Mouse (Mus musculus): ENCODE results near the gene Dync1li1. TPM values are rescaled to one million over a fixed set of nuclear protein-coding genes. Genes with fewer than 3 reads are reported as not detected.
"Not testable (repeated sequence)": the region's sequence is repeated elsewhere in the genome, so short reads cannot be mapped to it uniquely, and the experiment has no call there.

The Dync1li1 gene
- polyA plus RNA-seq (2012; rRNA removed): 57.8 and 57.9 TPM in 2 replicates

DNA sequence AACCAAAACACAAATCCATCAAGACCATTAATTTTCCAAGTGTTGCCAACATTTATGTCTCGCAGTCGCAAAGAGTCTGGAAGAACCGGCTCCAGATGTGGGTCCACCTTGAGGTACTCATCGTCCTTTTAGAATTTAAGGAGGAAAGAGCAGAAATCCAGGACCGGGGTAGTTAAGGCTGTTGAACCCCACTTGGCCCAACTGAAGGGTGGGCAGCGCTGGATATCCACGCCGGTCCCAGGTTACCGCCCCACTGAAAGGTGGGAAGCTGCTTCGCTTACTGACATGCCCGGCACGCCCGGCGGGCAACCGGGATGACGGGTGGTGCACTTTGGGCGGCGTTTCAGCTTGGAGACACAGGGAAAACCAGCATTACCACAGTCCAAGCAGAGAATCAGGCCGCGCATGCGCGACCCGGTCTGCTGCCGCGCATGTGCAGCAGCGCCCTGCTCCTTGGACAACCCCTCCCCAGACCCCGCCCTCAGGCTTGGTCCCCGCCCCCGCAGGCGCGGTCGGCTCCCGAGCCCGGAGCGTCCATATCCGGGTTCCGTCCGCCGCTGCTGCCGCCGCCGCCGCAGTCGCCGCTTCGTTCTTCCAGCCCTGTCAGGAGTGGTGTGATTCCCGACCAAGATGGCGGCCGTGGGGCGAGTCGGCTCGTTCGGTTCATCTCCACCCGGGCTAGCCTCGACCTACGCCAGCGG, at the start of gene Dync1li1:
Gene Dync1li1, plus strand, starts transcription at position 539 of the 701 bp plus-strand sequence.
- peaks cover 2% of the 10 kb centered on the region; the same call in 1 of the 2 replicates for H3K4me1 ChIP-seq (ENCODE audit: control insufficient read depth, insufficient read depth, low read length)
- peak; percentile 97 for TF ChIP-seq POLR2A (IDR thresholded peaks at IDR 0.05; ENCODE audit: extremely low read depth, insufficient read depth, low read length)
- no peak for TF ChIP-seq CTCF (IDR thresholded peaks at IDR 0.05; ENCODE audit: extremely low read depth, insufficient read depth, low read length)
- H3K4me3 ChIP-seq (ENCODE audit: insufficient read depth, low read length): peak within 1 kb of the TSS; percentile 79
- peak within 1 kb of the TSS; percentile 98 for H3K27ac ChIP-seq (ENCODE audit: insufficient read depth, low read length)

- no peak for TF ChIP-seq CTCF (IDR thresholded peaks at IDR 0.05; ENCODE audit: extremely low read depth, insufficient read depth, low read length)
- H3K27ac ChIP-seq (ENCODE audit: insufficient read depth, low read length): peak overlapping the region; percentile 30; the same call in 1 of the 2 replicates
- H3K4me3 ChIP-seq (ENCODE audit: insufficient read depth, low read length): peak overlapping the region; percentile 62
- H3K4me1 ChIP-seq (ENCODE audit: control insufficient read depth, insufficient read depth, low read length): peaks cover 2% of the 10 kb centered on the region
Observed at GRCm38 (mm10) chr9:114639186-114639748, 49.3 kb upstream of the Dync1li1 start.

GRCm38 (mm10) chr9:114639839-114640646, 48.5 kb upstream of the Dync1li1 start, which contains the start of gene Cnot10:
Gene Cnot10, minus strand, starts transcription at chr9:114640184.
- Histone ChIP-seq H3K4me1 (ENCODE audit: control insufficient read depth, insufficient read depth, low read length) (peaks cover 2% of the 10 kb centered on the region), H3K27ac (ENCODE audit: insufficient read depth, low read length) (peak within 1 kb of the TSS; percentile 30; the same call in 1 of the 2 replicates), H3K4me3 (ENCODE audit: insufficient read depth, low read length) (peak within 1 kb of the TSS; percentile 62)
- TF ChIP-seq POLR2A (IDR thresholded peaks at IDR 0.05; ENCODE audit: extremely low read depth, insufficient read depth, low read length): peak; percentile 61; the same call in 1 of the 2 replicates
- TF ChIP-seq CTCF (IDR thresholded peaks at IDR 0.05; ENCODE audit: extremely low read depth, insufficient read depth, low read length): no peak

- no peak for TF ChIP-seq POLR2A (IDR thresholded peaks at IDR 0.05; ENCODE audit: extremely low read depth, insufficient read depth, low read length)
- no peak overlapping the region for H3K27ac ChIP-seq (ENCODE audit: insufficient read depth, low read length)
- H3K4me3 ChIP-seq (ENCODE audit: insufficient read depth, low read length): no peak overlapping the region
- no peaks in the 10 kb centered on the region for H3K4me1 ChIP-seq (ENCODE audit: control insufficient read depth, insufficient read depth, low read length)
Observed at GRCm38 (mm10) chr9:114646556-114647505, 41.8 kb upstream of the Dync1li1 start.

GRCm38 (mm10) chr9:114647506-114648432, 40.8 kb upstream of the Dync1li1 start:
- TF ChIP-seq CTCF (IDR thresholded peaks at IDR 0.05; ENCODE audit: extremely low read depth, insufficient read depth, low read length) (no peak), POLR2A (IDR thresholded peaks at IDR 0.05; ENCODE audit: extremely low read depth, insufficient read depth, low read length) (no peak)
- Histone ChIP-seq H3K27ac (ENCODE audit: insufficient read depth, low read length) (no peak overlapping the region), H3K4me1 (ENCODE audit: control insufficient read depth, insufficient read depth, low read length) (no peaks in the 10 kb centered on the region), H3K4me3 (ENCODE audit: insufficient read depth, low read length) (no peak overlapping the region)

DNA sequence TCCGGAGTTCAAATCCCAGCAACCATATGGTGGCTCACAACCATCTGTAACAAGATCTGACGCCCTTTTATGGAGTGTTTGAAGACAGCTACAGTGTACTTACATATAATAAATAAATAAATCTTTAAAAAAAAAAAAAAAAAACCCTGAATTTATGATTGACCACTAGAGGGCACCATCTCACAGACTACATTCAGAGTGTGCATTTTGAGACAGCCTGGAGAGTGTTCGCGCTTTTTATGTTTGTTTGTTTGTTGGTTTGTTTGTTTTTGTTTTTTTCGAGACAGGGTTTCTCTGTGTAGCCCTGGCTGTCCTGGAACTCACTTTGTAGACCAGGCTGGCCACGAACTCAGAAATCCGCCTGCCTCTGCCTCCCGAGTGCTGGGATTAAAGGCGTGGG, 40.1 kb upstream of the Dync1li1 start:
- H3K4me1 ChIP-seq (ENCODE audit: control insufficient read depth, insufficient read depth, low read length); H3K4me3 ChIP-seq (ENCODE audit: insufficient read depth, low read length); H3K27ac ChIP-seq (ENCODE audit: insufficient read depth, low read length): not testable (repeated sequence)
- peak; percentile 39; the same call in 1 of the 2 replicates for TF ChIP-seq CTCF (IDR thresholded peaks at IDR 0.05; ENCODE audit: extremely low read depth, insufficient read depth, low read length)

DNA sequence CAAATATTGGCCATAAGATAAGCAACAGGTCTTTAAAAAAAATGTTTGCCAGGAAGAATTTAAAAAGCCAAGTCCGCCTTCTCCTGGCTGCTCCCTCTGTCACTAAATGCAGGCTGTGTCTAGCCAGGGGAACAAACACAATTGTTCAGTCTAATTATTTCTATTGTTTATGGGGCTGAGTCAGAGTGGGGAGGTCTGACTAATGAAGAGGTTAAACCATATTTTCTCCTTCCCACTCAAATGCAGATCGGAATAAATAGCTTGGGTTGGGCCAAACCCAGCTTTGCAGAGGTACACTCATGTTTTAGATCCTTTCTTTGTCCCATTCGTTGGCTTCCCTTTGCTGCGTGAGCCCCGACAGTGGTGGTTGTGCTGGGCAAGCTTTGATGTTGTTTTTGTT, 39.2 kb upstream of the Dync1li1 start:
- Histone ChIP-seq H3K27ac (ENCODE audit: insufficient read depth, low read length) (no peak overlapping the region), H3K4me3 (ENCODE audit: insufficient read depth, low read length) (no peak overlapping the region), H3K4me1 (ENCODE audit: control insufficient read depth, insufficient read depth, low read length) (no peaks in the 10 kb centered on the region)
- TF ChIP-seq CTCF (IDR thresholded peaks at IDR 0.05; ENCODE audit: extremely low read depth, insufficient read depth, low read length): no peak
- no peak for TF ChIP-seq POLR2A (IDR thresholded peaks at IDR 0.05; ENCODE audit: extremely low read depth, insufficient read depth, low read length)

GRCm38 (mm10) chr9:114650938-114651634, 37.5 kb upstream of the Dync1li1 start:
- TF ChIP-seq POLR2A (IDR thresholded peaks at IDR 0.05; ENCODE audit: extremely low read depth, insufficient read depth, low read length) (no peak), CTCF (IDR thresholded peaks at IDR 0.05; ENCODE audit: extremely low read depth, insufficient read depth, low read length) (no peak)
- Histone ChIP-seq H3K4me1 (ENCODE audit: control insufficient read depth, insufficient read depth, low read length) (no peaks in the 10 kb centered on the region), H3K4me3 (ENCODE audit: insufficient read depth, low read length) (no peak overlapping the region), H3K27ac (ENCODE audit: insufficient read depth, low read length) (no peak overlapping the region)

All from cortical plate, adult 2 months (tissue).